Mouse (Mus musculus): ENCODE results near the gene Atg2b.

DNA sequence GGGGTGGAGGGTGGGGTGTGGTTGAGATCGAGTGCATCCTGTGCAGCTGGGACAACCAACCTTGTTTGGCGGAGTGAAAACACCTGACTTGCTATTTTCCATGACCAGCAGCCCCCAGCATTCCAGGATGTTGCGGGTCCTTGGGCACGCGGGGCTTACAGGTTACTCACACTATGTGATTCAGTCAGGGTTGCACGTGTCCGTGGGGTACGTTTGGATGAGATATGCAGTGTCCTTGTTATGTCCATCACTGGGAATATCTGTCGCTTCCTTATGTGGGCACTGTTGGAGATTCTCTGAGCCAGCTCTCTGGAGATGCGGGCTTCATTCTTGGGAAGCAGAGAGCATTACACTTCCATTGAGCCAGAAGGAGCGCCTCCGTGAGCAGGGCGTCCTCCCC, 40.7 kb upstream of the Atg2b start:
- TF ChIP-seq POLR2A (IDR thresholded peaks at IDR 0.05; ENCODE audit: insufficient read length, low read depth) (no peak), E2F4 (IDR thresholded peaks at IDR 0.05; ENCODE audit: insufficient read depth) (no peak), MAX (IDR thresholded peaks at IDR 0.05; ENCODE audit: low read depth) (no peak), CEBPB (IDR thresholded peaks at IDR 0.05; ENCODE audit: insufficient read depth, poor library complexity, severe bottlenecking) (no peak), REST (IDR thresholded peaks at IDR 0.05; ENCODE audit: insufficient read depth, insufficient read length) (no peak), USF1 (IDR thresholded peaks at IDR 0.05; ENCODE audit: low read depth) (no peak), POLR2AphosphoS2 (IDR thresholded peaks at IDR 0.05; ENCODE audit: insufficient read length, low read depth) (no peak)
